Mouse (Mus musculus): ENCODE data around the gene Ddx41.

The Ddx41 gene

GRCm38 (mm10) chr13:55542891-55543290 is 6.4 kb upstream of the Ddx41 start:
- no peak for DNase-seq (ENCODE audit: low read depth)

GRCm38 (mm10) chr13:55540933-55541332 is 4.5 kb upstream of the Ddx41 start:
- no peak for DNase-seq (ENCODE audit: low read depth)

GRCm38 (mm10) chr13:55535796-55536193 is 663 bp downstream of the Ddx41 start:
- no peak for DNase-seq (ENCODE audit: low read depth)

GRCm38 (mm10) chr13:55535191-55535590 is 1.3 kb downstream of the Ddx41 start:
- no peak for DNase-seq (ENCODE audit: low read depth)

- peak; percentile 71 for DNase-seq (ENCODE audit: low read depth)
These were observed 7.1 kb downstream of the Ddx41 start, which contains the start of gene Dok3 for GRCm38 (mm10) chr13:55529198-55529915. Gene Dok3, minus strand, starts transcription at chr13:55529296.

GRCm38 (mm10) chr13:55527834-55528772 is 8.4 kb downstream of the Ddx41 start:
- peak; percentile 92 for DNase-seq (ENCODE audit: low read depth)

GRCm38 (mm10) chr13:55527212-55527611 is 9.2 kb downstream of the Ddx41 start:
- DNase-seq (ENCODE audit: low read depth): peak; percentile 69

- DNase-seq (ENCODE audit: low read depth): peak; percentile 43
These were observed 10.5 kb downstream of the Ddx41 start for GRCm38 (mm10) chr13:55525733-55526553.

- DNase-seq (ENCODE audit: low read depth): no peak
These were observed 12.4 kb downstream of the Ddx41 start for GRCm38 (mm10) chr13:55523951-55524600.

GRCm38 (mm10) chr13:55523278-55523677 is 13.2 kb downstream of the Ddx41 start:
- no peak for DNase-seq (ENCODE audit: low read depth)

GRCm38 (mm10) chr13:55522730-55523129 is 13.7 kb downstream of the Ddx41 start:
- DNase-seq (ENCODE audit: low read depth): no peak

GRCm38 (mm10) chr13:55519606-55520005 is 16.9 kb downstream of the Ddx41 start:
- DNase-seq (ENCODE audit: low read depth): no peak

GRCm38 (mm10) chr13:55516955-55517354 is 19.5 kb downstream of the Ddx41 start:
- peak; percentile 87 for DNase-seq (ENCODE audit: low read depth)

- DNase-seq (ENCODE audit: low read depth): no peak
These were observed 22.6 kb downstream of the Ddx41 start for GRCm38 (mm10) chr13:55513828-55514227.

- DNase-seq (ENCODE audit: low read depth): peak; percentile 97
These were observed 23.2 kb downstream of the Ddx41 start, which contains the start of gene Pdlim7 for GRCm38 (mm10) chr13:55513111-55513748. Gene Pdlim7, minus strand, starts transcription at chr13:55513676.

- DNase-seq (ENCODE audit: low read depth): peak; percentile 76
These were observed 24.0 kb downstream of the Ddx41 start for GRCm38 (mm10) chr13:55512379-55513031.

GRCm38 (mm10) chr13:55511492-55511861 is 25.0 kb downstream of the Ddx41 start:
- no peak for DNase-seq (ENCODE audit: low read depth)

- DNase-seq (ENCODE audit: low read depth): peak; percentile 91
These were observed 25.6 kb downstream of the Ddx41 start for GRCm38 (mm10) chr13:55510668-55511491.

GRCm38 (mm10) chr13:55510332-55510667 is 26.2 kb downstream of the Ddx41 start:
- peak; percentile 90 for DNase-seq (ENCODE audit: low read depth)

- no peak for DNase-seq (ENCODE audit: low read depth)
These were observed 27.9 kb downstream of the Ddx41 start for GRCm38 (mm10) chr13:55508531-55508930.
